Mouse (Mus musculus): Measurements from ENCODE around the gene Ptgds.

DNA sequence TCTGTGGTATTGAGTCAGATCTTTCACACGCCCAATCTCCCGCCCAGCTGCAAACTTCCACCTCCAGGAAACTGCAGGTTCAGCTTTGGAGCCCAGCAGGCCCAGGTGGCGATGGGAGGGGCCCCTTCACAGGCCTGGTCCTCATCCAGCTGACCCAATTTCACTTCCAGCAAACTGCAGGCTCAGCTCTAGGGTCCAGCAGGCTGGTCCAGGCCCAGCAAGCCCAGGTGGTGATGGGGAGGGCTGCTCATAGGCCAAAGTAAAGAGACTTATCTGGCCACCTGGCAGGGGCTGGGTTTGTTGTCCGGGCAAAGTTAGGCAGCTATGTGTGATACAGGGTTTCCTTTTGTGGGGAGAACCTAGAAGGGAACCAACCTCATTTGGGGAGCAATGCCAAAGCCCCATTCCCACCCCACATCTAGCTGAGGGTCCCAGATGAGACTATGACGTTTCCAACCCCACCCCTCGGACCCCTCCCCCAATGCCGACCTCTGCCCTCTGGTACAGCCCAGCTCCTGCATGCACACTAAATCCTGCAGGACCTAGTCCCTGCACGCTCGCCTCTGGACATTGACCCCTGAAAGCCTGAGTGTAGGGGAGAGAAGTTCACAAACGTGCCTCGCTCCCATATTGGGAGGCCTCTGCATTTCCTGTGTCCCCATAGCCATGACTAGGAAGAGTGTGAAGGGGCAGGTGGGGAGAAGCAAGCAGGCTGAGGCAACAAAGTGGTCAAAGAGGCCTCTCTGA lies 15.2 kb upstream of the Ptgds start:
- no peak for TF ChIP-seq CTCF (IDR thresholded peaks at IDR 0.05; ENCODE audit: insufficient read depth, low read depth, low read length)
- TF ChIP-seq POLR2A (IDR thresholded peaks at IDR 0.05; ENCODE audit: insufficient read depth, low read depth, low read length) = no peak
